Mouse (Mus musculus): ENCODE data around the gene Nek4. TPM values are rescaled to one million over a fixed set of nuclear protein-coding genes. Genes with fewer than 3 reads are reported as not detected.

The Nek4 gene
- polyA plus RNA-seq, 2 experiments from 2014 or later = 4.6 to 6.6 TPM

DNA sequence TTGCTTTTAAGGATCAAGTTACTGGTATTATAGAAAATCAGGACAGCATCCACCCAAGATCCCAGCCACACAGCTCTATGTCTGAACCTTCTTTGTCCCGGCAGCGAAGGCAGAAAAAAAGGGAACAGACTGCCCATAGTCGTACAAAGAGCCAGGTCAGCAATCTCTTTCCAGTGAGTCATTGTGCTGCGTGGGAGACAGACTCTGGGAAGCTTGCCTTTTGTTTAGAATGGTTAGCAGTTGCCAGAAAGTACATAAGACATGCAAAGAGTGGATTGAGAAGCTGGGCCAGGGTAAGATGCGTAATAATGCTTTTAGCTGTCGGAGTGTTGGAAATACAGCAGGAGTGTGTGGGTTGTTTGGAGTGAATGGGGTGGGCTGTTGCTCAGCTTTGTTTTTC lies 23.0 kb downstream of the Nek4 start:
- no peak for ATAC-seq

GRCm38 (mm10) chr14:30976222-30976621 lies 25.0 kb downstream of the Nek4 start:
- no peak for ATAC-seq

GRCm38 (mm10) chr14:30996417-30996816 lies 45.2 kb downstream of the Nek4 start:
- ATAC-seq = no peak

DNA sequence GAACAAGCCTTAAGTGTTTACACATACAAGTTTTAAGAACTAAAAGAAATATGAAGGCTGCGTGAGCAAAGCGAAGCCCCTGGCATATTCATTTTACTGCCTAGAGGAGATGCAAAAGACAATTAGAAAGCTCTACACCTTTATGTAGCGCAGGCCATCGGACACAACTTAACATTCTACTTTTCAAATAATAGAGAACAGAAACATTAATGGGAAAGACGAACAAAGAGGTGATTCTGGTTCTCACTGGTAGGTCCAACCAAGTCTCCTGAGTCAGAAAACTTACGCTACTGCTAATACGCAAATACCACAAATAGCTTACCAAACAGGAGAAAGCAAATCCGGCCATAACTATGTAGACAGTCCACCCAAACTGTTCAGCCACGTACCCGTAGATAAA lies 49.2 kb downstream of the Nek4 start:
- no peak for ATAC-seq

GRCm38 (mm10) chr14:31000816-31001306 lies 49.7 kb downstream of the Nek4 start:
- ATAC-seq = no peak

- ATAC-seq = peak; percentile 83
Measured at GRCm38 (mm10) chr14:31001307-31002205, 50.4 kb downstream of the Nek4 start, which contains the start of the genes Glt8d1 and Spcs1. Gene Glt8d1, plus strand, starts transcription at chr14:31001400. Gene Spcs1, minus strand, starts transcription at chr14:31001672.

- no peak for ATAC-seq
Measured at GRCm38 (mm10) chr14:31004527-31004926, 53.4 kb downstream of the Nek4 start.

GRCm38 (mm10) chr14:31006779-31007178 lies 55.6 kb downstream of the Nek4 start:
- no peak for ATAC-seq

DNA sequence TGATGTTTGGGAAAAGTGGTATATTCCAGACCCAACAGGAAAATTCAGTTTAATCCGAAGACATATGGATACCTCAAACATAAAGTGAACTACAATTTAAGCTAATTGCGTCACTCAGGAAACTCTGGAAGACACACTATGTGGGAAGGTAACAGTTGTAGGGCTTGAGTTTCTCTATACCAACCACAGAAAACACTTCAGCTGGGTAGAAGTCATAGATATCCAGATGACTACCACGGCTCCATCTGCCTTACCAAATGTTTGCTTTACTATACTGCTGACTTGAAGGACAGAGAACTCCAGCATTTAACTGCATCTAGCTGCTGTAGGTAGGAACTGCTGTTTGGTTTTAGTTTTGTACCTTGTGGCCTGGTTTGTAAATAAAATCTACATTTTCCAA lies 60.4 kb downstream of the Nek4 start:
- ATAC-seq = no peak

DNA sequence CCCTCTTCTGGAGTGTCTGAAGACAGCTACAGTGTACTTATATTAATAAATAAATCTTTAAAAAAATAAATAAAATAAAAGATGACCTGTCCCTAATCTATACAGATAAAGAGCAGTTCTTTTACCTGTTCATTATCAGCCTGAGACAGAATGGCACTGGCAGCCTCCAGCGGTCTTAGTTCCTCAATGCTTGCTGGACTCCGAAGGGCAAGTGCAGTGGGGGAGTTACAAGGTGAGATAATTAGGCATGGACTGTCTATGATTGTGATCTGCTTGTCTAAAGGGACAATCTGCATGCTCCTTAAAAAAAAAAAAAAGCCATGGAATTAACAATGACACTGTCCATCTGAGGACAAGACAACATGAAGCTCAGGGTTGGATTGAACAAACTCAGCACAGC lies 62.8 kb downstream of the Nek4 start:
- no peak for ATAC-seq

DNA sequence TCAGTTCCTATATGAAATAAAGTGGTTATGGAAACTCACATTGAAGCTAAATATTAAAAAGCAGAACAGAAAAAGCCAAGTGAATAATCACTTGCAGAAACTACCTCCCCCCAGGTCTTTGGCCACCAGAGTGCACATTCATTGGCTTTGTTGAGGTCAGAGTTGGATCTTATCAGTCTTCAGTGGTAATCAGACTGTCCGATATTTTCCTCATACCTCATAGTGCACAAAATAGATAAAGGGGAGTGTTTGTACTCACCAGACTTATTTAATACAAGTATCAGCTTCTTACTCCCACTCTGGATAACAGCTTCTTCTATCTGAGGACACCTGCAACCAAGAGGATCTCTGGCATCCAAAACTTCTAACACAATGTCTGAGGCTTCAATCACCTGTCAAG lies 64.9 kb downstream of the Nek4 start:
- no peak for ATAC-seq

DNA sequence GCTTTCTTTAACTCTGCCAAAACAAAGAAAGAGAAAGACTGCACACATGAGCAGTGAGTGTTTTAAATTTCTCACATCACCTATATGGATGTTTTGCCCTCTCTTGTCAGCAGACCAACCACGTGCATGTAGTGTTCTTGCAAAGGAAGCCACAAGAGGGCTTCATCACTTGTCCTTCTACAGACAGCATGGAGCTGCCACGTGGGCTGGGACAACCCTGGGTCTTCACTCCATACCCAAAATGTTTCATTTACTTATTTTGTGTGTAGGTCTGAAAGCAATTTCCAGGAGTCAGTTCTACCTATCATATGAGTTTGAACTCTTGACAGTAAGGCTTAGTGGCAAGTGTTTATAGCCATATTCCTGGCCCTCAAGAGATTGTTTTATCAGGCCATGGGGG lies 66.7 kb downstream of the Nek4 start:
- no peak for ATAC-seq

- ATAC-seq = peak; percentile 55
Measured at GRCm38 (mm10) chr14:31018860-31019291, 67.7 kb downstream of the Nek4 start, which contains the start of the genes Pbrm1 and Gnl3. Gene Pbrm1, plus strand, starts transcription at chr14:31019138. Gene Gnl3, minus strand, starts transcription at chr14:31019152.

GRCm38 (mm10) chr14:31019331-31020205 lies 68.4 kb downstream of the Nek4 start:
- ATAC-seq = peak; percentile 89

DNA sequence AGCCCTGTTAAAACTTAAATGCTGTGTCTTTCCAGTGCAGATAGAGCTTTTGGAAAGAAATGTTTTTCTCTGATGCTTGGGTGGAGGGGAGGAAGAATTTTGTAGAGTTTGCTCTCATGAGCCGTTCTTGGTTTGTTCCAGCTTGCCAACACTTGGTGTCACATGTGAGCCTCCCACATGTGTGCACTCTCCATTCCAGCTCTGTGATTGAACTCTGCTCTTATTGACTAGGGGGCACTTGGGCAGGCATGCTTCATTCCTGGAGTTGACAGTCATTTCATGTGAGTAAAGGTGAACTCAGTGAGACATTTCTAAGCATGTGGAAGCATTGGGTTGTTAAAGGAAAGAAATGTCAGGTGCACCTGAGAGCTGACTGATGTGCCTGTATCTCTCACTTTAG lies 71.4 kb downstream of the Nek4 start:
- ATAC-seq = no peak

GRCm38 (mm10) chr14:31025785-31026184 lies 74.6 kb downstream of the Nek4 start:
- ATAC-seq = no peak

Other genes starting within 250 kb of the Nek4 start
- gene Sfmbt1, start 236.5 kb upstream of the Nek4 start, polyA plus RNA-seq (2017; shearing (Covaris generic)) = 1 to 10 TPM; 6.8 to 8.3 TPM
- 1 to 10 TPM; 4.9 to 5.7 TPM for gene Tmem110, start 125.8 kb upstream of the Nek4 start, polyA plus RNA-seq (2017; shearing (Covaris generic))
- 1 to 10 TPM in 1 of 2 experiments, under 1 TPM in 1; 0.68 to 1.8 TPM for gene Mustn1, start 72.2 kb upstream of the Nek4 start, polyA plus RNA-seq (2017; shearing (Covaris generic))
- gene Itih4, start 64.9 kb upstream of the Nek4 start, polyA plus RNA-seq (2017; shearing (Covaris generic)) = not detected
- gene Itih3, start 27.6 kb upstream of the Nek4 start, polyA plus RNA-seq (2017; shearing (Covaris generic)) = not detected
- gene Itih1, start 8.1 kb upstream of the Nek4 start, polyA plus RNA-seq (2017; shearing (Covaris generic)) = not detected
- 1 to 10 TPM; 4.1 to 9.7 TPM for gene Glt8d1, start 50.0 kb downstream of the Nek4 start, polyA plus RNA-seq (2017; shearing (Covaris generic))
- gene Spcs1, start 50.3 kb downstream of the Nek4 start, polyA plus RNA-seq (2017; shearing (Covaris generic)) = 100 to 1,000 TPM; 322 to 323 TPM
- gene Pbrm1, start 67.8 kb downstream of the Nek4 start, polyA plus RNA-seq (2017; shearing (Covaris generic)) = 10 to 100 TPM; 41.0 to 51.7 TPM
- gene Gnl3, start 67.8 kb downstream of the Nek4 start, polyA plus RNA-seq (2017; shearing (Covaris generic)) = 10 to 100 TPM; 61.3 to 74.2 TPM
- 100 to 1,000 TPM in 1 of 2 experiments, 10 to 100 TPM in 1; 76.4 to 122 TPM for gene Smim4, start 177.6 kb downstream of the Nek4 start, polyA plus RNA-seq (2017; shearing (Covaris generic))
- not detected for gene Nt5dc2, start 179.7 kb downstream of the Nek4 start, polyA plus RNA-seq (2017; shearing (Covaris generic))
- gene Stab1, start 217.3 kb downstream of the Nek4 start, polyA plus RNA-seq (2017; shearing (Covaris generic)) = 1 to 10 TPM; 1.6 to 1.9 TPM